Mouse (Mus musculus) ovary, adult 18-20 months (tissue): ENCODE measurements around the gene Taf3.

Experiments
- DNase-seq: peaks from one replicate; pipeline ENCODE4 v3.0.0; 2022; ENCODE audit warnings: low spot score, mixed read lengths

Taf3 gene

GRCm38 (mm10) chr2:10048461-10048860 is at the start of gene Taf3:
TSS of gene Taf3 (minus strand) at chr2:10048596.
- peak; percentile 85 for DNase-seq

DNA sequence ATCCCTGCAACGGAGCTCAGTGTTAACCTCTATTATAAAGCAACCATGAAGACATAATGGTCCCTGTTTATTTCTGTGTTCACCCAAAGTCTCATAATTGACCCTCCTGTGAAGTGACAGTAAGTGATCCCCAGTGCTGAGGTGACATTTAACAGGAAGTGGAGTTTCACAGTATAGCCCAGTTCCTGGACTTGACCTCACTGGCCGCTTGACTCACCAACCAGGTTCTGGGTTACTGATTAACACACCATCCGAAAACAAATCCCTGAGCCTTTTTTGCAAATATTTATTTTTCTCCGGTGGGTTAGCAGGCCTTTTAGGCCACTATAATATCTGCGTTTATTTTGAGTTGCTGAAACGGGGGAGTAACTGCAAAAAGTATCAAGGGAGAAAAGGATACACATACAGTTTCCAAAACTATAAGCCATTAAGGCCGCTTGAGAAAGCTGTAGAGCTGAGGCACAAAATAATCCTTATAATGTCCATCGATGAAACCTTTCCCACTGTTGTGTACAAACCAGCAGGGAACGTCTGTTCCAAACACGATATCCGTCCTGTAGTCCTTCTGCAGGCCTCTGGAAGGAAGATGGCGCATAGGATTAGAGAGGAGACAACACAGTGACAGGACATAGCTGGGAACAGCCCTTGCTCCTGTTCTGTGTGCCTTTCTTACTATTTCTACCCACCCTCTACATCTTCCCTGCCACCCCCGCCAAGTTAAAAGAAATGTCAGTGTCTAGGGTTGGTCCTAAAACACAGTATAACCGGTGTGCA is 46.1 kb upstream of the Taf3 start:
- no peak for DNase-seq

DNA sequence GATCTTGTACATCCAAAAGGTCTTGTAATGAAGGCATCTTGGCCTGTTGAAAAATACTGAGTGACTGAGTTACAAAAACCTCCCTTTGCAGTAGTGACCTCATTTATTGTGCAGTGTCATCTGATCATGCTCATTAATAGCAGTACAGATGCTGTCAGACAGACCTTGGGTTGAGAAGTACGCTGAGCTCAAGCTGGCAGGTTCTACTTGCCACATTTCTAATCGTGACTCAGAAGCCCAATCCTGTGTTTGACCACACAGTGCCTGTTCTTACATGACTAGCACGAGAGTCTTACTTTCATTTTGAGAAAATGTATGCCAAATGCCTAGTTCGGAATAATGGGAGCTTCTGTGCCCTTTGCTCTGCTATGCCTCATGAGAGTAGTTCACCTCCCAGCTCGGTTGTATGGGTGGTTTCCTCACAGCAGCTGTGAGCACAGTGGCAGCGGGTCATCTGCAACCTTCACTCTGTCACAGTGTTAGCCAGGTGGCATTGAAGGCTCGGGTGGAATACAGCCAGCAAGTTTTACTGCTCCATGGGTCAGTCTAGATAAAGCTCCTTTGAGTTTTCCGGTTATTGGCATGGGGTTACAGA is 39.0 kb upstream of the Taf3 start:
- no peak for DNase-seq

GRCm38 (mm10) chr2:10082737-10083136 is 34.3 kb upstream of the Taf3 start:
- no peak for DNase-seq

GRCm38 (mm10) chr2:10081453-10082080 is 33.2 kb upstream of the Taf3 start:
- DNase-seq = no peak

- peak; percentile 95 for DNase-seq
Observed at GRCm38 (mm10) chr2:10080310-10081010, 32.1 kb upstream of the Taf3 start, which contains the start of the genes Atp5c1 and Kin. TSS of gene Atp5c1 (minus strand) at chr2:10080510. TSS of gene Kin (plus strand) at chr2:10080593.

GRCm38 (mm10) chr2:10079745-10080309 is 31.4 kb upstream of the Taf3 start:
- no peak for DNase-seq

DNA sequence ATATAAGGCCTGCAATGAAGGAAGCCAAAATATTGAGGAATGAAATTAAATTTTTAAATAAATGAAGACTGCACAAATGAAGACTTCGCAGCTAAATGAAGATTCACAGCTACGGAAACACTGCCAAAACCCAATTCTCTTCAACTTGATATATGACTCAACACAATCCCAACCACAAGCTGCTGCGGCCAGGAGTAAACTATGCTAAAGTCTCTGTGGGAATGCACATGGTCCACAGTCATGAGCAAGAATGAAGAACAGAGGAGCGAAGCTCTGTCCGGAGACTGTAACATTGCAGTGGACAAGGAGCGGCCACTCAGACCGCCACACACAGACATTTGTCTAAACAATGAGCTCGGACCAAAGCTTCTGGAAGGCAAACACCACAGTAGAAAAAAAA is 28.3 kb upstream of the Taf3 start:
- no peak for DNase-seq

DNA sequence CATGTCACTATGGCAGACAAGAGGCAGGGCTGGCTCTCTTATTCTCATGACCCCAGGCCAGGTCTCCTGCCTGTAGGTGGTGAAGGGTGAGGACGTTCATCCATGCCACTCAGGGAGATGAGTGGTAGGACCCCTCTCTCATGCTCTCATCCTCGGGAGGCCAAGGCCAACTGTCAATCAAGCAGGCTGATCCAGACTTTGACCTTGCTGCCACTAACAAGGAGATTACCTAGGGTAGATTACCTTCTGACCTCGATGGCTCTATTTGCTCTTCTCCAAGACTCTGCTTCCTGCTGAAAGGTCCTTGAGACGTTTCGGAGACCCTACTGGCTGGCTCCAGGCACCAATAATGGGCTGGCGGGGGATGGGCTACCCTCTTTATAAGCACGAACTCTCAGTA is 26.1 kb upstream of the Taf3 start:
- no peak for DNase-seq

DNA sequence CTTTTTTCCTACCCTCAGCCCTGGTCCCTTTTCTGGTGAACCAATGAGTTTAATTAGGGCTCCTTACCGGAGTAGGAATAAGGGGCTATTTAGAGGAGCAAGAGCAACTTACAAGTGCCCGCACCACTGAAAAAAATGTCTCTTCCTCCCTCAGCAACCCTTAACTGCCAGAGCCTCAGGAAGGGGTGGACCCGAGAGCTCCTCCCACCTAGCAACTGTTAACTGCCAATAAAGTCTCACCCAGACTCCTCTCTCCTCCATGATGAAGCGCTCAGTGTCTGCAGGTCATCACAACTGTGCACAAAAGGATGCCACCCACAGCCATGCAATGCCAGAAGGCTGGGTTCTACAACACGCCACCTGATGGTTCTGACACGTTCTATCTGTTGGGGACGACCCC is 23.4 kb upstream of the Taf3 start:
- DNase-seq = no peak

DNA sequence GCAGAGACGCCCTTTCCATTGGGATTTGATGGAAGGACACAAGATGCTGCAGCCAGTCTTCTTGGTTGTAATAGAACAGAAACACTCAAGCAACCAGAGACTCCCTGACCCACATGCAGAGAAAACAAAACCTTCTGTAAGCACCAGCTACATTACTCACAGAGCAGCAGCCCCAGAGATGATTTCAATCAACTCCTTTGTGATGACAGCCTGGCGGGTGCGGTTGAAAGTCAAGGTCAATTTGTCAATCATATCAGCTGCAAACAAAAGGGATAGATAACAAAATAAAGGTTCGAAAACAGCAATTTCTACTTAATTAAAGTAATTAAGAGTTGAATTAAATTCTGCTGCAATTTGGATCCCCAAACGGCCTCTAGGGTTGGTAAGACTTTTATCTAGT is 10.4 kb upstream of the Taf3 start:
- DNase-seq = no peak

- DNase-seq = no peak
Observed at GRCm38 (mm10) chr2:10051996-10052395, 3.6 kb upstream of the Taf3 start.

DNA sequence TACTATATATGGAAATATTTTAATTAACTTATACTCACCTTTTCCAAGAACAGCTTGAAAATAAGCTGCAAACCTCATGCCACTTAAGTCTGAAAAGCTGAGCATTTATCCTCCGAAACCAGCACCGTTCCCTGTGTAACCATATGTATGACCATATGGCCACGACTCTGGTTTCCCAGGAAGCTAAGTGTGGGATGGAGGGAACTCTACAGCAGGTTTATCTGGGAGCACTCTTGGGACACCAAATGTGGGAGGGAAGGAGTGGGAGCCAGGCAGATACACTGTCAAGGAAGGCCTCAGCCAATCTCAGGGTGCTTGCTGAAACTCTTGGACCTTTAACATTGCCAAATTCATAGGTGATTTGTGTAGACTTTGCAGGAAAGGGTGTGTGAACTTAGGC is 2.5 kb upstream of the Taf3 start:
- no peak for DNase-seq

DNA sequence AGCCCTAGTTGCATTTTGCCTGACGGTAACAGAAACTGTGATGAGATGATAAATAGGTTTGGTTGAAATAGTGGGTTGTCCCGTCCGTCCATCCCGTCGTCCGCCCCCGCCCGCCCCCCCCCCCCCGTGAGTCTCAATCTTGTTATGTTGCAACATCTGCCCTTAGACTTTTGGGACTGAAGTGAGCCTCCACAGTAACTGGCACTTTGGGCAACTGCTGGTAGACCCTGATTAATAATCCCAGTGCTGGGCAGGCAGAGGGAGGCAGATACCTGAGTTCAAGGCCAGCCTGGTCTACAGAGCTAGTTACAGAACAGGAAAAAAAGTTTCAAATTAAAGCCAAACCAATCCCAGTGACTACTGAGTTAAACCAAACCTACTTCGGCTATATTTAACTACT is 1.1 kb upstream of the Taf3 start:
- no peak for DNase-seq

- no peak for DNase-seq
Observed at GRCm38 (mm10) chr2:10047758-10048436, 499 bp downstream of the Taf3 start.

GRCm38 (mm10) chr2:10034976-10035375 is 13.4 kb downstream of the Taf3 start:
- DNase-seq = no peak

- DNase-seq = no peak
Observed at GRCm38 (mm10) chr2:10033684-10034083, 14.7 kb downstream of the Taf3 start.

DNA sequence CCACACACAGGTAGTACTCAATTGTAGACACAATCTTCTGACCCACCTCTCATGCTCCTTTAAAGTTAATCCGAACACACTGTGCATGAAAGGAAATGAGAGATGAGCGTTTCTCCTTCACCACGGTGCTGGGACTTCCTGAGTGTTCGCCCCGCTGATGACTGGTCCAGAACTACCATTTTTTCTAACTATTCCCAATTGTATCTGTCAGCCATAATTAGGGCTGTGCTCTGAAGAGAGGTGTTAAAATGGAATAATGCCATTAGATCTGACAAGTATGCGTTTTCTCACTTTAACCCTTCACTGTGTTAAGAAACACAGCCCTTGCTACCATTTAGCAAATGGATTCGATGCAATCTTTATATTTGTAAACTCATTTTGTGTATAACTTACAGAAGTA is 18.6 kb downstream of the Taf3 start:
- no peak for DNase-seq

GRCm38 (mm10) chr2:10024264-10024663 is 24.1 kb downstream of the Taf3 start:
- no peak for DNase-seq

DNA sequence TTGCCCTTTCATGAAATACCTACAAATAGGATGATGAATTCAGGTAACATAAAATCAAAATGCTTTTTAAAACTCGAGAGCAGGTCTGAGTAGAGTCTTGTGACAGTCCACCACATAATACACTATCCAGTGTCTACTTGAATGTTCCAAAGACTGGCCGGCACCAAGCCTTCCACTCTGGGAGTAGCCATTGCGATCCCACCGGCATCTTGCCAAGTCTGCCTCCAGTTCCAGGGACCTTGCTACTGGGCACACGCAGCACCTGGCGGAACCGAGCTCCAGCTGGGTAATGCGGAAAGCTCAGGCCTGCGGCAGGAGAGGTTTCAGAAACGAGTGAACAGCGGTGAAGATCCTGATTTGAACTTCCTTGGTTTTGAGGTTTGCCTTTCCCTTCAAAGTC is 27.1 kb downstream of the Taf3 start:
- DNase-seq = no peak

DNA sequence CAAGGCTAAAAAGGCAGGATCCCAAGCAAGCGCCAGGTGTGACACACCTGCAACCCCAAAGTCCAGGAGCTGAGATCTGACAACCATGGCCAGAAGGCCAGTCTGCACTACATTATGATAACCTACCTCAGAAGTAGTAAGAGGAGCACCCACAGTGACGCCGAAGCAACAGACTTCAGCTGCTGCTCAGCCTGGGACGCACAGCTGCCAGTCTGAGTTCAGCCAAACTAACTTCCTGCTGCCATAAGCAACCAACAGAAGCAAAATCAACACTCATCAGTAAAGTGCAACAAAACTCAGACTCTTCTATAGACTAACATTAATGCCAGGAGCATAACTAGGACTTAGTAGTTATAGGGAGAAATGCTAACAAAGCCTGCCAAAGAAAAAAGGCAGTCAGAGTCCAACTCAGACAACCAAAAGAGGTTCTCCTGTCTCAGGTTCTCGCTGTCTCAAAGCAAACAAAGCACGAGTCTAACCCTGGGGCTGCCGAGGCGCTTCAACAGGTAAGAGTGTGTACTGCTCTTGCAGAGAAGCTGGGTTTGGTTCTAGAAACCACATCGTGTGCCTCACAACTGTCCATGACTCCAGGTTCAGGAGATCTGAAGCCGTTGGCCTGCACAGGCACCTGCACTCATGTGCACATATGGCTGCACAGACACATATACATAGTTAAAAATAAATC is 33.3 kb downstream of the Taf3 start:
- DNase-seq = no peak
